Mouse (Mus musculus) myocyte (in vitro differentiated cells): ENCODE data around the gene Ampd3. TPM values are rescaled to one million over a fixed set of nuclear protein-coding genes. Genes with fewer than 3 reads are reported as not detected.
A peak's percentile ranks its signal among the peaks of the same experiment; 100 is the strongest.

Experiments
- H3K27me3 ChIP-seq: one replicate; pipeline ENCODE4 v1.6.1; 2011; ENCODE audit not compliant: control insufficient read depth, insufficient read depth, insufficient read length
- H3K36me3 ChIP-seq: one replicate; pipeline ENCODE4 v1.6.1; 2011; ENCODE audit not compliant: control insufficient read depth, insufficient read depth
- H3K4me2 ChIP-seq: one replicate; pipeline ENCODE4 v1.6.1; 2011; ENCODE audit warnings: low read depth, control low read depth
- H3K4me3 ChIP-seq: one replicate; pipeline ENCODE4 v1.5.1; 2011; ENCODE audit warnings: mild to moderate bottlenecking, control low read depth, moderate library complexity
- H3K79me2 ChIP-seq: one replicate; pipeline ENCODE4 v1.6.1; 2011; ENCODE audit not compliant: control insufficient read depth, insufficient read depth
- H3ac ChIP-seq: one replicate; pipeline ENCODE4 v1.6.1; 2011; ENCODE audit not compliant: control insufficient read depth, insufficient read length
- CEBPB ChIP-seq: IDR thresholded peaks from 2 replicates; pipeline ENCODE4 v1.6.1; 2011; ENCODE audit warnings: mild to moderate bottlenecking, moderate library complexity; ENCODE audit not compliant: poor library complexity, insufficient read depth, severe bottlenecking
- E2F4 ChIP-seq: IDR thresholded peaks from one replicate; pipeline ENCODE4 v1.6.1; 2011; ENCODE audit warnings: mild to moderate bottlenecking, control low read depth, moderate library complexity; ENCODE audit not compliant: insufficient read depth
- MYOD1 ChIP-seq, 3 experiments: IDR thresholded peaks; one replicate each; pipeline ENCODE4 v1.6.1; 2011; ENCODE audit warnings: control low read depth in 2 of 3, low read depth in 2 of 3, mild to moderate bottlenecking in 2 of 3, moderate library complexity in 1 of 3; ENCODE audit not compliant: insufficient read length in 2 of 3, control insufficient read depth in 1 of 3
- MYOG ChIP-seq, 3 experiments: IDR thresholded peaks; one replicate each; pipeline ENCODE4 v1.6.1; 2011; ENCODE audit warnings: control low read depth in 2 of 3, low read depth in 2 of 3, mild to moderate bottlenecking in 2 of 3; ENCODE audit not compliant: insufficient read length in 2 of 3, control insufficient read depth in 1 of 3, insufficient read depth in 1 of 3
- POLR2A ChIP-seq: IDR thresholded peaks from one replicate; pipeline ENCODE4 v1.6.1; 2011; ENCODE audit warnings: low read depth, mild to moderate bottlenecking, control low read depth, moderate library complexity; ENCODE audit not compliant: insufficient read length
- POLR2AphosphoS2 ChIP-seq: IDR thresholded peaks from one replicate; pipeline ENCODE4 v1.6.1; 2011; ENCODE audit warnings: low read depth, control low read depth; ENCODE audit not compliant: insufficient read length
- REST ChIP-seq: IDR thresholded peaks from one replicate; pipeline ENCODE4 v1.6.1; 2011; ENCODE audit warnings: mild to moderate bottlenecking, control low read depth, moderate library complexity; ENCODE audit not compliant: insufficient read depth, insufficient read length
- SRF ChIP-seq: IDR thresholded peaks from one replicate; pipeline ENCODE4 v1.6.1; 2011; ENCODE audit warnings: low read depth; ENCODE audit not compliant: control insufficient read depth, insufficient read length
- TCF12 ChIP-seq: IDR thresholded peaks from one replicate; pipeline ENCODE4 v1.6.1; 2011; ENCODE audit warnings: mild to moderate bottlenecking, control low read depth; ENCODE audit not compliant: poor library complexity, insufficient read depth, severe bottlenecking
- TCF3 ChIP-seq: IDR thresholded peaks from one replicate; pipeline ENCODE4 v1.6.1; 2011; ENCODE audit warnings: low read depth, control low read depth; ENCODE audit not compliant: insufficient read length
- USF1 ChIP-seq: IDR thresholded peaks from one replicate; pipeline ENCODE4 v1.6.1; 2011; ENCODE audit warnings: low read depth, mild to moderate bottlenecking, control low read depth, moderate library complexity
- polyA plus RNA-seq: library from polyadenylated mRNA; unstranded; fragments of >200 nt; fragmentation: generic; extraction: Trizol; gene quantifications from one replicate; pipeline ENCODE4 v1.2.1, GENCODE M21; 2012; ENCODE audit warnings: missing spikeins

Ampd3 gene
- polyA plus RNA-seq, 1 experiment, result 8.2 TPM

GRCm38 (mm10) chr7:110804266-110804665 is 36.3 kb downstream of the Ampd3 start:
- Histone ChIP-seq H3K4me2 (no peak overlapping the region), H3K4me3 (no peak overlapping the region), H3K36me3 (no peaks in the 10 kb centered on the region), H3K79me2 (no peaks in the 10 kb centered on the region), H3ac (no peak overlapping the region), H3K27me3 (no peaks in the 10 kb centered on the region)
- TF ChIP-seq USF1 (no peak), POLR2A (no peak), CEBPB (no peak), MYOD1 (IDR thresholded peaks at IDR 0.05; ENCODE audit: control insufficient read depth in 1 of 3, insufficient read length in 2 of 3, low read depth in 2 of 3) (no peak), TCF3 (no peak), REST (no peak), MYOG (IDR thresholded peaks at IDR 0.05; ENCODE audit: control insufficient read depth in 1 of 3, insufficient read depth in 1 of 3, insufficient read length in 2 of 3, low read depth in 2 of 3) (peak in 1 of 3 experiments; percentile 35), TCF12 (no peak)

GRCm38 (mm10) chr7:110807460-110808030 is 39.5 kb downstream of the Ampd3 start:
- Histone ChIP-seq H3ac (no peak overlapping the region), H3K4me3 (no peak overlapping the region), H3K4me2 (peak overlapping the region; percentile 25), H3K27me3 (no peaks in the 10 kb centered on the region), H3K79me2 (no peaks in the 10 kb centered on the region), H3K36me3 (peaks cover 10% of the 10 kb centered on the region)
- TF ChIP-seq CEBPB (no peak), MYOG (IDR thresholded peaks at IDR 0.05; ENCODE audit: control insufficient read depth in 1 of 3, insufficient read depth in 1 of 3, insufficient read length in 2 of 3, low read depth in 2 of 3) (peak in 1 of 3 experiments; percentile 81), SRF (no peak), E2F4 (no peak), REST (no peak), POLR2AphosphoS2 (no peak), MYOD1 (IDR thresholded peaks at IDR 0.05; ENCODE audit: control insufficient read depth in 1 of 3, insufficient read length in 2 of 3, low read depth in 2 of 3) (peak in 1 of 3 experiments; percentile 62)

- no peak overlapping the region for H3ac ChIP-seq
- H3K79me2 ChIP-seq, result no peaks in the 10 kb centered on the region
- no peak overlapping the region for H3K4me3 ChIP-seq
- H3K36me3 ChIP-seq, result peaks cover 17% of the 10 kb centered on the region
- no peak overlapping the region for H3K4me2 ChIP-seq
- no peaks in the 10 kb centered on the region for H3K27me3 ChIP-seq
- peak; percentile 86 for TF ChIP-seq TCF12
- TF ChIP-seq MYOD1 (IDR thresholded peaks at IDR 0.05; ENCODE audit: control insufficient read depth in 1 of 3, insufficient read length in 2 of 3, low read depth in 2 of 3), result peak; percentile 84 to 86 (median 85)
- no peak for TF ChIP-seq REST
- TF ChIP-seq MYOG (IDR thresholded peaks at IDR 0.05; ENCODE audit: control insufficient read depth in 1 of 3, insufficient read depth in 1 of 3, insufficient read length in 2 of 3, low read depth in 2 of 3), result peak; percentile 5 to 92 (median 89)
- TF ChIP-seq E2F4, result no peak
- TF ChIP-seq TCF3, result no peak
Measured at GRCm38 (mm10) chr7:110808962-110809361, 41.0 kb downstream of the Ampd3 start.

GRCm38 (mm10) chr7:110809585-110810557 is 41.9 kb downstream of the Ampd3 start:
- Histone ChIP-seq H3ac (no peak overlapping the region), H3K27me3 (no peaks in the 10 kb centered on the region), H3K36me3 (peaks cover 17% of the 10 kb centered on the region), H3K79me2 (no peaks in the 10 kb centered on the region), H3K4me3 (no peak overlapping the region), H3K4me2 (no peak overlapping the region)
- TF ChIP-seq CEBPB, result no peak
- no peak for TF ChIP-seq E2F4
- TF ChIP-seq MYOD1 (IDR thresholded peaks at IDR 0.05; ENCODE audit: control insufficient read depth in 1 of 3, insufficient read length in 2 of 3, low read depth in 2 of 3), result no peak
- TF ChIP-seq POLR2A, result no peak
- no peak for TF ChIP-seq SRF
- TF ChIP-seq POLR2AphosphoS2, result peak; percentile 16

- no peaks in the 10 kb centered on the region for H3K27me3 ChIP-seq
- TF ChIP-seq CEBPB (no peak), MYOG (IDR thresholded peaks at IDR 0.05; ENCODE audit: control insufficient read depth in 1 of 3, insufficient read depth in 1 of 3, insufficient read length in 2 of 3, low read depth in 2 of 3) (peak in 1 of 3 experiments; percentile 8), MYOD1 (IDR thresholded peaks at IDR 0.05; ENCODE audit: control insufficient read depth in 1 of 3, insufficient read length in 2 of 3, low read depth in 2 of 3) (peak in 2 of 3 experiments; percentile 39 to 51)
- no peak overlapping the region for H3K4me2 ChIP-seq
- H3ac ChIP-seq, result no peak overlapping the region
- no peaks in the 10 kb centered on the region for H3K79me2 ChIP-seq
- H3K4me3 ChIP-seq, result no peak overlapping the region
- H3K36me3 ChIP-seq, result peaks cover 17% of the 10 kb centered on the region
Measured at GRCm38 (mm10) chr7:110810995-110811394, 43.0 kb downstream of the Ampd3 start.
